Mouse (Mus musculus) heart, embryonic 11.5 days (tissue): ENCODE data around the gene Trir. TPM values are rescaled to one million over a fixed set of nuclear protein-coding genes. Genes with fewer than 3 reads are reported as not detected.

ENCODE experiments used
- ATAC-seq: fragments of 200-750 bp; cut with Nextera tagmentation; replicated peaks from 2 replicates; pipeline ENCODE4 v1.8.0; 2017; ENCODE audit warnings: moderate library complexity; ENCODE audit not compliant: insufficient number of reproducible peaks, low FRiP score, low TSS enrichment
- H3K27ac ChIP-seq: fragments of 300-500 bp; sonication (generic); 2 replicates; pipeline ENCODE4 v1.5.1; 2014; ENCODE audit warnings: mild to moderate bottlenecking, low read depth, low read length
- H3K27me3 ChIP-seq: fragments of 300-500 bp; sonication (generic); 2 replicates; pipeline ENCODE4 v1.6.1; 2014; ENCODE audit warnings: mild to moderate bottlenecking, low read length, mixed read lengths; ENCODE audit not compliant: control insufficient read depth, insufficient read depth
- H3K36me3 ChIP-seq: fragments of 300-500 bp; sonication (generic); 2 replicates; pipeline ENCODE4 v1.6.1; 2014; ENCODE audit warnings: mild to moderate bottlenecking, low read length, moderate library complexity, mixed read lengths; ENCODE audit not compliant: control insufficient read depth, insufficient read depth
- H3K4me1 ChIP-seq: fragments of 300-500 bp; sonication (generic); 2 replicates; pipeline ENCODE4 v1.6.1; 2014; ENCODE audit warnings: low read length; ENCODE audit not compliant: control insufficient read depth, insufficient read depth
- H3K4me2 ChIP-seq: fragments of 300-500 bp; sonication (generic); 2 replicates; pipeline ENCODE4 v1.6.1; 2014; ENCODE audit warnings: mild to moderate bottlenecking, moderate library complexity
- H3K4me3 ChIP-seq: fragments of 300-500 bp; sonication (generic); 2 replicates; pipeline ENCODE4 v1.5.1; 2014; ENCODE audit warnings: low read depth, low read length
- H3K9ac ChIP-seq: fragments of 300-500 bp; sonication (generic); 2 replicates; pipeline ENCODE4 v1.6.1; 2014; ENCODE audit warnings: mild to moderate bottlenecking, low read depth, low read length, moderate library complexity
- H3K9me3 ChIP-seq: fragments of 300-500 bp; sonication (generic); replicated peaks from 2 replicates; pipeline ENCODE4 v1.6.1; 2016; ENCODE audit warnings: low read length; ENCODE audit not compliant: control insufficient read depth
- WGBS: fragments of 180-500 bp; shearing (Covaris S2); extraction: QIAGEN DNeasy Blood & Tissue Kit; methylation state at CpG from one replicate; pipeline ENCODE4 v1.1.7; 2014; ENCODE audit not compliant: insufficient replicate concordance; 5-methylcytosine and 5-hydroxymethylcytosine counted together
- polyA plus RNA-seq: library from polyadenylated mRNA; unstranded; fragments of >200 nt; fragmentation: Nextera tagmentation; extraction: Ambion mirVana; gene quantifications from 2 replicates; pipeline ENCODE4 v1.2.1, GENCODE M21; 2014

Gene Trir
- polyA plus RNA-seq, 1 experiment from 2014 or later = 101 TPM

DNA sequence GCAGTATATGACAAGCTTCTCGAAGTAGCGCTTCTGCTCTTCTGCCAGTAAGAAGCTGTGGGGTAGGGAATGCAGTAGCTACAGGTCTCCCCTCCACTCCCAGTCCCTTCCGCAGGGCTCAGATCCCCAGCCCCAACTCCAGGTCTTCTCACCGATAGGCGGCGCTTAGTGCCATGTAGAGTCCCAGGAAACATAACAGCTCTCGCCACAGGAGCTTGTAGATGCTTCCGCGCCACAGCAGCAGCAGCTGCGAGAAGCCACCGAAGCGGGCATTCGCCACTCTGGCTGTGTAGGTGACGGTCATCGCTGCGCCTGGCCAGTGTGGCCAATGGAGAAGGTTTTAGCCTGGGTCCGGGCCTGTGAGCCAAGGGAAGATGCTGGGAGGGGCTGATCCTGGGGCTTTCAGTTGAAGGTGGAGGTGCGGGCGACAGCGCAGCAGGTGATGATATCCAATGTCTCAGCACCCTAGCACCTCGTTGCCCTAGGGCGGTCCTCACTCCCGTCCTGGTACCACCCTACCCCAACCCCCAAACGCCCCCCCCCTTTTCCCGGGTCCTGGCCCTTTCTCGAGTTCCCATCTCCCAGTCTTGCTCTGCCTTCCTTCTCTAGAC, 13.3 kb upstream of the Trir start:
- peak overlapping the region; percentile 55 for H3K4me2 ChIP-seq
- no peak for ATAC-seq

DNA sequence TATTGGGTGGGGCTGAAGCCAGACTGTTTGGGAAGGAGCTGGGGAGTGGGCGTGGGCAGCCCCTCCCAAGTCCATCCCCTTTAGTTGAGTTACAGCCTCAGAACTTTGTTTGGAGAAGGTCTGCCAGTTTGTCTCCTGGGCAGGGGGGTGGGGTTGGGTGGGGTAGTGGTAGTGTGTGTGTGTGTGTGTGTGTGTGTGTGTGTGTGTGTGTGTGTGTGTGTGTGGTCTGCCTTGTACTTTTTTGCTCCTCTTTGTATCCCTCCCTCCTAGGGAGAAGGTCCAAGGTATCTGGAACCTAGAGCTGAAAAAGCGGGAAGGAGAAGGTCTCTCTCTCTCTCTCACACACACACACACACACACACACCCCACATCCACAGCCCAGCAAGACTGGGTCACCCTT, 12.2 kb upstream of the Trir start, which contains the start of gene Best2:
TSS of gene Best2 (minus strand) at position 101 of the 400 bp plus-strand sequence.
- no peak within 1 kb of the TSS for H3K9ac ChIP-seq
- H3K4me1 ChIP-seq = no peaks in the 10 kb centered on the region
- no peak for ATAC-seq
- H3K27me3 ChIP-seq = peaks cover 43% of the 10 kb centered on the region
- peak within 1 kb of the TSS; percentile 55 for H3K4me2 ChIP-seq
- H3K27ac ChIP-seq = no peak within 1 kb of the TSS
- H3K4me3 ChIP-seq = peak within 1 kb of the TSS; percentile 30
- H3K36me3 ChIP-seq = peaks cover 7% of the 10 kb centered on the region
- WGBS = 45% methylated on average over 2 of the region's 2 CpGs
- no peaks in the 10 kb centered on the region for H3K9me3 ChIP-seq

More for the DNA sequence above, 13.3 kb upstream of the Trir start:
- Histone ChIP-seq H3K9ac (no peak overlapping the region), H3K4me1 (no peaks in the 10 kb centered on the region), H3K27ac (no peak overlapping the region), H3K27me3 (peaks cover 52% of the 10 kb centered on the region), H3K9me3 (no peaks in the 10 kb centered on the region), H3K4me3 (peak overlapping the region; percentile 30), H3K36me3 (no peaks in the 10 kb centered on the region; the same call in 1 of the 2 replicates)
- WGBS = 5% methylated on average over 24 of the region's 26 CpGs

DNA sequence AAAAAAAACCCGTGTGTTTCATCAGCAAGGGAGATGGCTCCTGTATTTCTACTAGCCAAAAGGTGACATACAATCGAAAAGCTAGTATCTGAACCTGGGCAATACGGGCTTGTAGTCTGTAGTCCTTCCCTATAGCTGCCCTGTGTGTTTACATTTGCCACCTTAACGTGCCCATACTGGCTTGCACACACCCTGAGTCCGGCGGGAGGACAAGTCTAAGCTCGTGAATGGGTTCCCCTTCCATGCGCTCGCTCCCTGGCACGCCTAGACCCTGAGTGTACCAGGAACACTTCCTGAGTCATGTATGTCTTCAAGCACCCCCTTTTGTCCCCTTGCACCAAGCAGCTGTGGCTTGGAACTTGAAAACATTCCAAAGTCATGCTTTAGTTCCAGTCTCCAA, 9.9 kb upstream of the Trir start:
- no peaks in the 10 kb centered on the region for H3K9me3 ChIP-seq
- WGBS = 71% methylated on average over 10 of the region's 10 CpGs
- H3K9ac ChIP-seq = no peak overlapping the region
- H3K27me3 ChIP-seq = peaks cover 25% of the 10 kb centered on the region
- no peak overlapping the region for H3K27ac ChIP-seq
- no peak overlapping the region for H3K4me2 ChIP-seq
- H3K4me3 ChIP-seq = no peak overlapping the region
- H3K36me3 ChIP-seq = peaks cover 10% of the 10 kb centered on the region
- H3K4me1 ChIP-seq = no peaks in the 10 kb centered on the region
- no peak for ATAC-seq

DNA sequence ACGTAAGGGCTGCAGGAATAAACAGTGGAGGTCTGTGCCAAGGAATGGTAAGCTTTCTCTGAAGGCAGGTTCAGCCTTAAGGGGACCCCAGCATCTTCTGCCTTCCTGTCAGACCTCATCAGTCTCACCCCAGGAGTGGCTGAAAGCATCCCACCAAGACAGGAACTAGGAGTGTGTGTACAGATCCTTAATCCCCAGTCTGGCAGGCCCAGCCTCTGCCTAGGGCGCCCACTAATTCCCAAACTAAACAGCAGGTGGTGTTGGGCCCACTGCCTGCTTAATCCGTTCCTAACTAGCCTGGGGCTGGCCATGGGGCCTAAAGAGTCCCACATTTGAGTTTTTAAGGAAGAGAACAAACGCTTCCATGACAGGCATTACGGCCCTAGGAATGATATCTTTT, 9.4 kb upstream of the Trir start:
- Histone ChIP-seq H3K4me3 (no peak overlapping the region), H3K27ac (no peak overlapping the region), H3K9me3 (no peaks in the 10 kb centered on the region), H3K36me3 (peaks cover 13% of the 10 kb centered on the region), H3K27me3 (peaks cover 24% of the 10 kb centered on the region), H3K4me2 (no peak overlapping the region), H3K4me1 (no peaks in the 10 kb centered on the region), H3K9ac (no peak overlapping the region)
- no peak for ATAC-seq
- 44% methylated on average over 5 of the region's 5 CpGs for WGBS

DNA sequence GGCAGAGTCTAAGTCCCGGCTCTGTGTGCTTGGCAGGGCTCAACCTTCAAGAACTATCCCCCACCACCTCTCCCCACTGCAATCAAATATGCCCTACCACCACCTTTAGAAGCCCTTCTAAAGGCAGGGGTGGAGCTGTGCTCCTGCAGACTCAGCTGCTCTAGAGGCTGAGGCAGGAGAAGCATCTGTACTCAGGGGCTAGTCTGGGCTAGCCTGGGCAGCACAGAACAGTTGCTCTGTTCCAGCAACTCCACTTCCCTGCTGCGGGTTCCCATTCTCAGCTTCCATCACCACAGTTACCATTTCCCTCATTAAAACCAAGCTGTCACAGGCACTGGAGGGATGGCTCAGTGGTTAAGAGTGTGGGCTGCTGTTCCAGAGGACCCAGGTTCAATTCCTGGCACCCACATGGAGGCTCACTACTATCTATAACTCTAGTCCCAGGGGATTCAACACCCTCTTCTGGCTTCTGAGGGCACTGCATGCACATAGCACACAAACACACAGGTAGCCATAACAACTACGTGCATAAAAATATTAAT, 5.0 kb upstream of the Trir start:
- no peak for ATAC-seq
- H3K27ac ChIP-seq = no peak overlapping the region
- H3K36me3 ChIP-seq = peaks cover 17% of the 10 kb centered on the region
- no peak overlapping the region for H3K9ac ChIP-seq
- WGBS = 94% methylated on average over 3 of the region's 3 CpGs
- peaks cover 16% of the 10 kb centered on the region for H3K4me1 ChIP-seq
- no peaks in the 10 kb centered on the region for H3K27me3 ChIP-seq
- H3K4me2 ChIP-seq = no peak overlapping the region
- H3K4me3 ChIP-seq = no peak overlapping the region
- no peaks in the 10 kb centered on the region for H3K9me3 ChIP-seq

DNA sequence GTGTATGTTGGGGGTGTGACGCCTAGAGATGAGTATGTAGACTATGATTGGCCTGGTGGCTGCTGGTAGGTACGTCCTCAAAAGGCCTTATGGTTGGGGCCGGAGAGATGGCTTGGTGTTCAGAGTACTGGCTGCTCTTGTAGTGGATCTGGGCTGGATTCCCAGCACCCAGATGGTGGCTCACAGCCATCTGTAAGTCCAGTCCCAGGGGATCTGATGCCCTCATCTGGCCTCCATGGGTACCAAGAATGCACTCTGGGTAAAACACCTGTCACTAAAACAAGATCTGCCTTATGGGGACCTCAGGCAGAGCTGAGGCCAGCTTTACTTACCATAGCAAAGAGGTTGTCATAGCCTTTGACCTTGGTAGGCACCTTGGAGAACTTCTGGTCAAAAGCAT, 2.8 kb upstream of the Trir start:
- no peaks in the 10 kb centered on the region for H3K9me3 ChIP-seq
- no peak overlapping the region for H3K9ac ChIP-seq
- 96% methylated on average over 3 of the region's 3 CpGs for WGBS
- H3K36me3 ChIP-seq = peaks cover 15% of the 10 kb centered on the region
- H3K4me2 ChIP-seq = peak overlapping the region; percentile 91
- H3K27ac ChIP-seq = no peak overlapping the region
- no peak for ATAC-seq
- H3K27me3 ChIP-seq = no peaks in the 10 kb centered on the region
- H3K4me3 ChIP-seq = peak overlapping the region; percentile 96; the same call in 1 of the 2 replicates
- peaks cover 26% of the 10 kb centered on the region for H3K4me1 ChIP-seq

DNA sequence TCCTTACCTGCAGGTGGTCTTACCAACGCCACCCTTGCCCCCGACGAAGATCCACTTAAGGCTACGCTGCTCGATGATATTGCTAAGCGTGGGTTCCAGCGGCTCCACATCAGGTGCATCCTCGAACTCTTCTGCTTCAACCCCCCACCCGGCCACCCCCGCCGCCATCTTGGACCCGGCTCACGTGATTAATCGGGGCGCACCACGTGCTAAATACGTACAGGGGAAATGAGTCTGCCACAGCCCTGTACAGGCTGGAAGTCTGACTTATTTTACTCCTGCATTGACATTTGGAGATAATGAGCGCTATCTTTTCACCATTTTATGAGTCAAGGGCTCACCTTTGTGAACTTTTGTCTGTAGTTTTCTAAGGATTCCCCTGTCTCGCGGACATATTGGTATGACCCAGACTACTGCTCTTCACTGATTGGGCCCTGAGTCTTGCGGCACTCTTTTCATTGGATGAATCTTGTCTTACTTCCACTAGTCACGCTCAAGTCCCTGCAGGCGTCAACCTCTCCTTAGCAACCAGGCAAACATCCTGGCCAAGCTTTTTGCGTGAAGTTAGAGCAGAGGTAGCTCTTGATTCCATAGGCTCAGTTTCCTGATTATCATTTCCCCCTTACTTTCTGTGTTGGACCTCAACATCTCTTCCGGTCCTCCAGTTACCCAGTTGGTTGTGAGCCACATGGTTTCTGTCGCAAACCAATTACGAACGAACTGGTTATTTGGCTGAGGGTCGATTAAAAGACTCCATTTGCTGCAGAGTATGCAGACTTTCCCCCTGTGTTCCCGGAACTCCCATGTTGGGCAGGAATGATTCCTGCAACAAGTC, 1.3 kb upstream of the Trir start, which contains the start of gene Asna1:
TSS of gene Asna1 (minus strand) at position 184 of the 835 bp plus-strand sequence.
- peak; percentile 85 for ATAC-seq
- Histone ChIP-seq H3K36me3 (peaks cover 18% of the 10 kb centered on the region), H3K27ac (peak within 1 kb of the TSS; percentile 77), H3K4me1 (peaks cover 31% of the 10 kb centered on the region), H3K4me2 (peak within 1 kb of the TSS; percentile 91), H3K27me3 (no peaks in the 10 kb centered on the region), H3K9me3 (no peaks in the 10 kb centered on the region), H3K9ac (peak within 1 kb of the TSS; percentile 85), H3K4me3 (peak within 1 kb of the TSS; percentile 96)
- 6% methylated on average over 30 of the region's 30 CpGs for WGBS

DNA sequence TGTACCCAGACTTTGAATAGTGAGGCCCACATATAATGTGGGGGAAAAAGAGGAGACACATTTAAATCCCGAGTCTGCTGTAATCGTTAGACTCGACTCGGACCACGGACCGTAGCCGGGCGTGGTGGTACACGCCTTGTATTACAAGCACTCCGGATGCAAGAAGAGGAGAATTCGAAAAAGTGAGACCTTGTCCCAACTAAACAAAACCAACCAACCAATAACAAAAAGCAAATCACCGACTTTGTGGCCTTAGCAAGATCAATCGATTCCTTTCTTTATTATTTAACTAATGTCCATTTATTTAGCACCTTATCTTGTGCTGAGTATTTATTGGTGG, 863 bp downstream of the Trir start:
- ATAC-seq = no peak
- Histone ChIP-seq H3K9me3 (no peaks in the 10 kb centered on the region), H3K27me3 (no peaks in the 10 kb centered on the region), H3K4me1 (peaks cover 31% of the 10 kb centered on the region), H3K9ac (peak overlapping the region; percentile 99), H3K27ac (peak overlapping the region; percentile 77), H3K36me3 (peaks cover 17% of the 10 kb centered on the region), H3K4me2 (peak overlapping the region; percentile 91), H3K4me3 (peak overlapping the region; percentile 96)
- under 1% methylated on average over 13 of the region's 13 CpGs for WGBS
